Mouse (Mus musculus) G1E (cell line): ENCODE data around the gene Tlcd2. TPM values are rescaled to one million over a fixed set of nuclear protein-coding genes. Genes with fewer than 3 reads are reported as not detected.

Experiments used
- ATAC-seq: 2 replicates; pipeline ENCODE4 v1.8.0; 2016; ENCODE audit warnings: mild to moderate bottlenecking; ENCODE audit not compliant: insufficient number of reproducible peaks, poor library complexity, low FRiP score, severe bottlenecking; ENCODE audit errors: extremely low read depth
- DNase-seq: peaks from one replicate; pipeline ENCODE4 v3.0.0; 2012; ENCODE audit warnings: low spot score
- H3K27me3 ChIP-seq: 2 replicates; pipeline ENCODE4 v1.6.1; 2012; ENCODE audit warnings: mild to moderate bottlenecking, low read length, inconsistent platforms; ENCODE audit not compliant: insufficient read depth
- H3K36me3 ChIP-seq: replicated peaks from 2 replicates; pipeline ENCODE3; 2012; ENCODE audit warnings: mild to moderate bottlenecking, inconsistent platforms
- H3K4me1 ChIP-seq: 2 replicates; pipeline ENCODE4 v1.6.1; 2012; ENCODE audit warnings: low read depth, low read length, inconsistent platforms, mixed read lengths; ENCODE audit not compliant: insufficient read depth
- H3K4me3 ChIP-seq: 2 replicates; pipeline ENCODE4 v1.5.1; 2012; ENCODE audit warnings: low read depth, mild to moderate bottlenecking, inconsistent platforms, low read length, moderate library complexity, mixed read lengths
- H3K9me3 ChIP-seq: replicated peaks from 2 replicates; pipeline ENCODE4 v1.6.1; 2012; ENCODE audit warnings: inconsistent platforms
- CTCF ChIP-seq: IDR thresholded peaks from 2 replicates; pipeline ENCODE4 v1.5.1; 2012; ENCODE audit warnings: low read depth, low read length, inconsistent platforms, mixed read lengths
- GATA1 ChIP-seq: IDR thresholded peaks from 2 replicates; pipeline ENCODE4 v1.6.1; 2012; ENCODE audit warnings: borderline replicate concordance, low read length, inconsistent platforms, mixed read lengths
- GATA2 ChIP-seq: IDR thresholded peaks from 2 replicates; pipeline ENCODE4 v1.6.1; 2012; ENCODE audit warnings: low read depth, low read length, inconsistent platforms, borderline replicate concordance
- POLR2AphosphoS5 ChIP-seq: IDR thresholded peaks from 2 replicates; pipeline ENCODE4 v1.6.1; 2012; ENCODE audit warnings: low read depth, low read length, inconsistent platforms; ENCODE audit not compliant: insufficient replicate concordance
- TAL1 ChIP-seq: conservative IDR thresholded peaks from 2 replicates; pipeline ENCODE4 v1.6.1; 2012; ENCODE audit warnings: low read depth, low read length, inconsistent platforms, mixed read lengths
- polyA plus RNA-seq: library from polyadenylated mRNA; stranded (reverse); fragments of >175 nt; gene quantifications from 2 replicates; pipeline ENCODE4 v1.2.3, GENCODE M21; 2012
- total RNA-seq, 2 experiments: library from RNA; stranded (forward) in 1 of 2; stranded (reverse) in 1 of 2; fragments of 200-1000 nt in 1 of 2; fragments of >200 nt in 1 of 2; fragmentation: Nextera tagmentation in 1 of 2; gene quantifications; 2 replicates each; pipeline ENCODE4 v1.2.3; 2014 to 2017

The Tlcd2 gene
- total and polyA plus RNA-seq, 3 experiments, result 1.8 TPM; not detected in 2

DNA sequence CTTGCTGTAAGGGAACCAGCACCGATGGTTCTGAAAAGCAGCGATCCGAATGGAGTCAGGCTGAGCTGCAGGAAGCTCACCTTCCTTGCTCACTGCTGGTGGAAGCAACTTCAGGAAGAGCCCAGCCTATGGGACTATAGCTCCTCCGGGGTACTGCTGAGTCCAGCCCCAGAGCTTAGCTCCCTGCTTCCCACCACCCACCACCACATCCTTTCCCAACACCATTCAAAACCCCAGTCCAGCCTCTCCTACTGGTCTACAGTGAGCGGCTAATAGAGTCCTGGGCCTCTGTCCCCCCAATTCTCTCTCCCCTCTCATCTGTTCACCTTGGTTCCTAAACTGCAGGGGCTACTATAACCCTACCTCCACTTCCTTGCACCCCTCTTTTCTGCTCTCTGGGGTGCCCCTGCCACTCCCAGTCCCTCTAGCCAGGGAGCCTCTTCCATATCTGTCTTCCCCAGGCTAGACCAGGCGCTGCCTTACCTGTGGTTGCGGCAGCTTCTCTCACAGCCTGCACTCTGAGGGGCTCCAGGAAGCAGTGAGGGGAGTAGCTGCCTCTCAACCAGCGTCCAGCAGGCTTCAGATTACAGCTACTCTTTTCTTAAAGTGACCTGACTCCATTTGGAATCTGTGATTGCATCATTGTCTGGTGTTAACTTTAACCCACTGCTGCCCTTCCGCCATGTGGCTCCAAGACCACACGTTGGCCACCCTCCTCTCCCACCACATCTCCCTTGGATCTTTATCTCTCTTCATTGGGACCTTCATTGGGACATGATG, 39.3 kb upstream of the Tlcd2 start, which contains the start of gene Serpinf1:
Gene Serpinf1 (minus strand): TSS at position 689 of the 780 bp plus-strand sequence.
- TF ChIP-seq TAL1, result no peak
- no peak for TF ChIP-seq POLR2AphosphoS5
- TF ChIP-seq GATA1, result no peak
- TF ChIP-seq GATA2, result no peak
- TF ChIP-seq CTCF, result no peak
- Histone ChIP-seq H3K4me1 (no peaks in the 10 kb centered on the region), H3K27me3 (peaks cover 44% of the 10 kb centered on the region), H3K36me3 (no peaks in the 10 kb centered on the region), H3K9me3 (no peaks in the 10 kb centered on the region), H3K4me3 (no peak within 1 kb of the TSS)
- DNase-seq, result no peak
- ATAC-seq, result no peak

DNA sequence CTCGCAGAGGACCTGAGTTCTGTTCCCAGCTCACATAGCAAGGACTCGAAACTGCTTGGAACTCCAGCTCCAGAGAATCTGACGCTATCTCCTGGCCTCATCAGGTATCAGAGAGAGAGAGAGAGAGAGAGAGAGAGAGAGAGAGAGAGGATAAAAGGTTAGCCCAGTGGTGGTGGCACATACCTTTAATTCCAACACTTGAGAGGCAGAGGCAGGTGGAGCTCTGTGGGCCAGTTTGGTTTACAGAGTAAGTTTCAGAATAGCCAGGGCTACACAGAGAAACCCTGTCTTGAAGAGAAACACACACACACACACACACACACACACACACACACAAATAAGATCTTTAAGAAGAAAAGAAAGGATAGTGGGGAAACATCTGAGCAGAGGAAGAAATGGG, 38.4 kb upstream of the Tlcd2 start:
- H3K9me3 ChIP-seq, result no peaks in the 10 kb centered on the region
- H3K36me3 ChIP-seq, result no peaks in the 10 kb centered on the region
- H3K4me3 ChIP-seq, result no peak overlapping the region
- peaks cover 44% of the 10 kb centered on the region for H3K27me3 ChIP-seq
- H3K4me1 ChIP-seq, result no peaks in the 10 kb centered on the region
- ATAC-seq (no peak), DNase-seq (no peak)
- TF ChIP-seq POLR2AphosphoS5 (no peak), CTCF (no peak), GATA1 (no peak), TAL1 (no peak)

DNA sequence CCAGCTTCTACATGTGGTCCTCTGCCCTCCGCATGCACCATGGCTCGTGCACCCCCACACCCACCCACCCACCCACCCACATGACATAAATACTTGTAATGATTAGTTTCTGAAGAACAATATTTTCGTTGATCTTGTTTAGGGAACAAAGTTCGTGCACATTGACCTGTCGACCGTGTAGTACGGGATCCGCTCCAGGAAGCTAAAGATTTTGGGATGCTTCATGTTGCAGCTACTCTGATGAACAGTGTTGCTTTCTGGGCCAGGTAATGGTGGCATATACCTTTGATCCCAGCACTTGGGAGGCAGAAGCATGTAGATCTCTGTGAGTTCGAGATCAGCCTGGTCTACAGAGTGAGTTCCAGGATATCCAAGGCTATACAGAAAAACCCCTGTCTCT, 37.5 kb upstream of the Tlcd2 start:
- Histone ChIP-seq H3K36me3 (no peaks in the 10 kb centered on the region), H3K27me3 (peaks cover 46% of the 10 kb centered on the region), H3K4me1 (peaks cover 4% of the 10 kb centered on the region), H3K9me3 (no peaks in the 10 kb centered on the region), H3K4me3 (no peak overlapping the region)
- no peak for ATAC-seq
- DNase-seq, result no peak
- TF ChIP-seq GATA1, result no peak
- TF ChIP-seq POLR2AphosphoS5, result no peak

DNA sequence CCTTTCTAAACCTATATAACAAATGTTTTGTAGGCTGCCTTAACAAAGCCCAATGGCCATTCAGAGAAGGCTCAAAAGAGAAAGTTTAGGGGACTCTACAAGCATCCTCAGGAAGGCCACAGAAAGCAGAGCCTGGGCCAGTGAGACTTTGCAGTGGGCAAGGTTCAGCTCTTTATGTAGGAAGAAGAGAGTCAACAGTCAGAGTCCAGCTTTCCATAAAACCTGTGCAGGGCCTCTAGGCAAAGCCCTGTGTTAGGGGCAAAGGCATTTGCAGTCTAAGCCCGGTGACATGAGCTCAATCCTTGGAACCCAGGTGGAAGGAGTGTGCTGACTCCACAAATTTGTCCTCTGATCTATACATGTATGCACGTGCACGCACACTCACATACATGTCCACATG, 37.1 kb upstream of the Tlcd2 start:
- peaks cover 48% of the 10 kb centered on the region for H3K27me3 ChIP-seq
- no peak overlapping the region for H3K4me3 ChIP-seq
- H3K9me3 ChIP-seq, result no peaks in the 10 kb centered on the region
- H3K36me3 ChIP-seq, result no peaks in the 10 kb centered on the region
- TF ChIP-seq CTCF (no peak), GATA1 (no peak), POLR2AphosphoS5 (no peak), GATA2 (no peak)
- no peak for ATAC-seq
- H3K4me1 ChIP-seq, result peaks cover 4% of the 10 kb centered on the region
- no peak for DNase-seq

DNA sequence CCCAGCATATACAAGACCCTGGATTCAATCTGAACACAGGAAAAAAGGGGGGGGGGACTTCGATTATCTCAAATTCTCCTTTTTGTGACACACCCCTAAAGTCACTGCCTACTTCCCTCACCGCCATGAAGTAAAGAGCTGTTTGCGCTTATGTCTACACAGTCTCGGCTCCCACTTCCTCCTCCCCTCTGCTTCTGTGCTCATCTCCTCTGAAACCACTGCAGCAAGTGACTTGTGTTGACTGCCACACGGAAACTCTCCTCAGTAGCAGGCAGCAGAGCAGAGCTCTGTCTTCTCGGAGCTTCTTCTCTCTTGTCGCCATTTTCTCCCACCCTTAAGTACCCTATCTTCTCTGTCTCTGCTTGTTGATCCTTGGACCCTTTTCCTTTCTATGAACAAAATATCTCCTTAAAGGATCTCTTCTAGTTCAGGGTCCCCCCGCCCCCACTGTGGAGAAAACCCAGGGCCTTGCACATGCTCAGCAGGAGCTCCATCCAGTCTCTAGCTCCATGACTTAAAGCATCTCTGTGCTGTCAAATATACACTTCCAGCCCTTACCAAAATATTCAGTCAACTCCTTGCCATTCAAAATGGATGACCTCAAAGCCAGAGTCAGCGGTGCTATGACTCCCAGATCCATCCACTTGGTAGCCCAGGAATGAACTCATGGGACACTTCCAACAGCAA, 32.4 kb upstream of the Tlcd2 start:
- no peak for ATAC-seq

DNA sequence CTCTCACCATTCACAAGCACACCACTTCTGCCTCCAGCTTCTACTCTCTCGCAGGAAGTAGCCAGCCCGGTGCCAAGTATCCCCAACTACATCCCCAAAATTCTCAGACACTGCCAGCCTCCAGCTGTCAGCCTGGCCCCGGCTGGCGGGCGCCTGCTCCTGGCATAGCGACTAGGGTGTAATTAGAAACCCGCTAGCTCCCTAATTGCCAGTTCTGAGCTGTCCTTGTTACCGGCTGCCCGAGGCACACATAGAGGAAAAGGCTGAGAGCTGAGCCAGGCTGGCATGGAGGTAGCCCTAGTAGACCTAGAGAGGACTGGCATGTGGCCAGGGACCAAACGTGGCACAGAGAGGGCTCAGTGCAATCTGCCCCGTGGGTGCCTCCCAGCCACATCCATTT, 30.2 kb upstream of the Tlcd2 start:
- peaks cover 4% of the 10 kb centered on the region for H3K4me1 ChIP-seq
- peaks cover 34% of the 10 kb centered on the region for H3K27me3 ChIP-seq
- peaks cover 9% of the 10 kb centered on the region for H3K9me3 ChIP-seq
- DNase-seq (no peak), ATAC-seq (no peak)
- H3K36me3 ChIP-seq, result no peaks in the 10 kb centered on the region
- no peak for TF ChIP-seq POLR2AphosphoS5
- TF ChIP-seq CTCF, result no peak
- no peak for TF ChIP-seq TAL1
- TF ChIP-seq GATA2, result no peak
- TF ChIP-seq GATA1, result no peak
- H3K4me3 ChIP-seq, result no peak overlapping the region

More for the DNA sequence above, 32.4 kb upstream of the Tlcd2 start:
- peaks cover 40% of the 10 kb centered on the region for H3K27me3 ChIP-seq
- no peak for DNase-seq
- no peak overlapping the region for H3K4me3 ChIP-seq
- TF ChIP-seq GATA2, result no peak
- TF ChIP-seq CTCF, result no peak
- TF ChIP-seq GATA1, result no peak
- no peak for TF ChIP-seq TAL1
- no peak for TF ChIP-seq POLR2AphosphoS5
- peaks cover 1% of the 10 kb centered on the region for H3K9me3 ChIP-seq
- H3K4me1 ChIP-seq, result peaks cover 4% of the 10 kb centered on the region
- no peaks in the 10 kb centered on the region for H3K36me3 ChIP-seq
